ENCODE assay signal across 24 mouse cellular contexts in the genomic region with DNA sequence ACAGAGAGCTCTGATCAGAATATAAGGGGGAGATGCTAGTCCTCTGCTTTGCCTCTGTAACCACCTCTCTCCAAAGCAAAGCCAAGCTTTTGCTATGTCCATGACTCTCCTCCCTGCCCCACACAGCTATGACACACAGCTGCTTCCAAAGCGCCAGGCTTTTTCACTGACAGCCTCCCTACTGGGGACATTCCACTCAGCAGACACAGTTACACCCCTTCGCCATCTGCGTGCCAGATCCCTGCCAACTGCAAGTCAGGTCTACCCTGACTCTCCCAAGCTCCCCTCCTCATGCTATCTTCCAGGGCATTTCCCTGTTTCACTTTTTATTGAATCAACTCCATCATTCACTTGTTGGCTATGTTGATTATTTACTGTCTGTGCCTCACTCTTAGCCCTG.
DNase-seq lines count a peak whose midpoint lies in the region; ATAC-seq lines count a peak whose summit lies in the region.
"Had no signal": no experiment of that assay in that cellular context is flagged by ENCODE, and none has a peak within 500 bp of the region (broad histone marks: within the 10 kb centered on the region; RNA-seq: fewer than 3 reads in every experiment).

No protein-coding gene starts in this region.

- no peaks in the 10 kb centered on the region for H3K9me3 ChIP-seq in hindbrain, embryonic 16.5 days (ENCODE audit: control insufficient read depth, low read length)
- no peaks in the 10 kb centered on the region for H3K9me3 ChIP-seq in hindbrain, embryonic 13.5 days
- no peaks in the 10 kb centered on the region for H3K9me3 ChIP-seq in intestine, embryonic 15.5 days
- H3K9me3 ChIP-seq: forebrain, embryonic 10.5 days; limb, embryonic 12.5 days; liver, embryonic 13.5 days had no signal

- 58% methylated on average over 3 of the region's 3 CpGs for WGBS in hindbrain, embryonic 16.5 days
- WGBS in hindbrain, embryonic 13.5 days, result 65% methylated on average over 3 of the region's 3 CpGs
- 88% methylated on average over 3 of the region's 3 CpGs for WGBS in intestine, embryonic 15.5 days

- ATAC-seq in cerebellum, adult (ENCODE audit: insufficient number of reproducible peaks, low FRiP score, low TSS enrichment), result no peak
- ATAC-seq in hindbrain, embryonic 16.5 days, result 0 out of 2 replicates have a peak, but pooled peaks have one; percentile 67
- ATAC-seq in hindbrain, embryonic 13.5 days (ENCODE audit: low FRiP score), result no peak
- ATAC-seq in intestine, embryonic 15.5 days, result no peak
- ATAC-seq: CD4-positive, CD25-positive, alpha-beta regulatory T cell, adult 4 months; Patski had no signal

- DNase-seq in cerebellum, adult 8-10 months, result peak; percentile 12
- peak; percentile 31 for DNase-seq in right cerebral cortex, adult 18-20 months
- DNase-seq in right cerebral cortex, postnatal 36 days (ENCODE audit: low spot score in 2 of 2), result no peak
- DNase-seq: adrenal gland, postnatal 10 days; embryo, embryonic 11 days; gastrocnemius, postnatal 10 days; heart, adult 18-20 months; heart, postnatal 4 days; kidney, adult 8-10 months; kidney, postnatal 25 days; liver, embryonic 13.5 days; lung, embryonic 14.5 days; lung, postnatal 36 days; retina, postnatal 1 day; thymus, postnatal 25 days had no signal

- H3K4me1 ChIP-seq in hindbrain, embryonic 16.5 days (ENCODE audit: control insufficient read depth, insufficient read depth, low read depth, low read length), result no peaks in the 10 kb centered on the region
- peaks cover 6% of the 10 kb centered on the region; the same call in 1 of the 2 replicates for H3K4me1 ChIP-seq in hindbrain, embryonic 13.5 days (replicated peaks)
- no peaks in the 10 kb centered on the region for H3K4me1 ChIP-seq in intestine, embryonic 15.5 days (replicated peaks)
- H3K4me1 ChIP-seq: forebrain, embryonic 10.5 days; liver, embryonic 13.5 days had no signal

- no peak overlapping the region for H3K9ac ChIP-seq in hindbrain, embryonic 16.5 days (ENCODE audit: low read depth, low read length)
- no peak overlapping the region for H3K9ac ChIP-seq in hindbrain, embryonic 13.5 days
- H3K9ac ChIP-seq in intestine, embryonic 15.5 days, result no peak overlapping the region
- H3K9ac ChIP-seq: limb, embryonic 12.5 days; liver, embryonic 13.5 days; lung, embryonic 14.5 days had no signal

- no peak overlapping the region for H3K4me3 ChIP-seq in hindbrain, embryonic 16.5 days (ENCODE audit: low read length)
- H3K4me3 ChIP-seq in hindbrain, embryonic 13.5 days, result no peak overlapping the region
- no peak overlapping the region for H3K4me3 ChIP-seq in intestine, embryonic 15.5 days (replicated peaks)
- H3K4me3 ChIP-seq: forebrain, embryonic 10.5 days; left cerebral cortex, adult 2 months; limb, embryonic 12.5 days; liver, embryonic 13.5 days had no signal

- no peaks in the 10 kb centered on the region for H3K36me3 ChIP-seq in hindbrain, embryonic 16.5 days (ENCODE audit: control insufficient read depth, insufficient read depth, low read length)
- no peaks in the 10 kb centered on the region for H3K36me3 ChIP-seq in hindbrain, embryonic 13.5 days
- H3K36me3 ChIP-seq in intestine, embryonic 15.5 days, result no peaks in the 10 kb centered on the region
- H3K36me3 ChIP-seq: forebrain, embryonic 10.5 days; limb, embryonic 12.5 days; liver, embryonic 13.5 days had no signal

- no peak overlapping the region for H3K4me2 ChIP-seq in hindbrain, embryonic 16.5 days (ENCODE audit: low read length)
- H3K4me2 ChIP-seq in hindbrain, embryonic 13.5 days, result no peak overlapping the region
- H3K4me2 ChIP-seq in intestine, embryonic 15.5 days (replicated peaks), result no peak overlapping the region
- H3K4me2 ChIP-seq: limb, embryonic 12.5 days; liver, embryonic 13.5 days; lung, embryonic 14.5 days had no signal

- no peak overlapping the region for H3K27ac ChIP-seq in hindbrain, embryonic 16.5 days (ENCODE audit: low read depth, low read length)
- H3K27ac ChIP-seq in hindbrain, embryonic 13.5 days, result no peak overlapping the region
- H3K27ac ChIP-seq in intestine, embryonic 15.5 days, result no peak overlapping the region
- H3K27ac ChIP-seq: forebrain, embryonic 10.5 days; left cerebral cortex, adult 2 months; limb, embryonic 12.5 days; liver, embryonic 13.5 days had no signal

- H3K27me3 ChIP-seq in hindbrain, embryonic 16.5 days (replicated peaks; ENCODE audit: control insufficient read depth, insufficient read depth, low read length), result no peaks in the 10 kb centered on the region
- H3K27me3 ChIP-seq in hindbrain, embryonic 13.5 days, result no peaks in the 10 kb centered on the region
- H3K27me3 ChIP-seq in intestine, embryonic 15.5 days (replicated peaks), result no peaks in the 10 kb centered on the region
- H3K27me3 ChIP-seq: limb, embryonic 12.5 days; liver, embryonic 13.5 days; Patski had no signal

Comparison
In these comparisons a context has a peak if more than half of its experiments do, and no peak if none do; other contexts are left out.
1. DNase-seq: peak in cerebellum, adult 8-10 months (single experiment) and right cerebral cortex, adult 18-20 months (single experiment); none in right cerebral cortex, postnatal 36 days (0 of 2).